10 mouse cellular contexts compared by ENCODE assay signal in the genomic region with DNA sequence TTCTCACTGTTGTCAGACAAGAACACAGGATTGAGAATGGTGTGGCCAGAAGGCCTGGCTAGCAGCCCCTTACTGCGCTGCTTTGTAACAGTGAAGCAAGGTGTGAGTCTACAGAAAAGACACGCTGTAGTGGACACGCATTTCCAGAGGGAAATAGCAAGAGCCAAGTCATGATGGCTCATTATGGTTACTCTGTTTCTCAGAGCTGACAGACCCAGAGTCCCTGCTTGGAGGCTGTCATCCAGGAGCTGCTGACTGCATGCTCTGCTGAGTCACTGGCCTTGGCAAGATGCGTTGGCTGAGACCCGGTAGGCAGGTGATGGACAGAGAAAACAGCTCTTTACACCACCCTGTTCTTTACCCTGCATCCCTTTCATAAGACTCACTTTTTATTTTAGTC. TPM values are rescaled to one million over a fixed set of nuclear protein-coding genes. Genes with fewer than 3 reads are reported as not detected.
DNase-seq lines count a peak whose midpoint lies in the region; ATAC-seq lines count a peak whose summit lies in the region.
"Had no signal": no experiment of that assay in that cellular context is flagged by ENCODE, and none has a peak within 500 bp of the region (broad histone marks: within the 10 kb centered on the region; RNA-seq: fewer than 3 reads in every experiment).

No protein-coding gene starts in this region.

- no peaks in the 10 kb centered on the region for H3K9me3 ChIP-seq in forebrain, embryonic 11.5 days (ENCODE audit: control insufficient read depth, low read length)

- no peaks in the 10 kb centered on the region for H3K4me1 ChIP-seq in forebrain, embryonic 11.5 days (replicated peaks; ENCODE audit: control insufficient read depth, insufficient read depth, low read length)

- H3K4me3 ChIP-seq in forebrain, embryonic 11.5 days (ENCODE audit: low read depth, low read length) = no peak overlapping the region

- intact Hi-C loops in heart, postnatal 36 days (cut with DNase I) = loop anchor here (2.0 kb wide), 1 partner anchor 39 kb away; no protein-coding TSS in a partner anchor

- no peaks in the 10 kb centered on the region for H3K27me3 ChIP-seq in forebrain, embryonic 11.5 days (ENCODE audit: control insufficient read depth, insufficient read depth, low read length)

- 91% methylated on average over 5 of the region's 5 CpGs for WGBS in forebrain, embryonic 11.5 days

- ATAC-seq in forebrain, embryonic 11.5 days (replicated peaks; ENCODE audit: low FRiP score) = no peak

- no peak overlapping the region for H3K27ac ChIP-seq in forebrain, embryonic 11.5 days (ENCODE audit: low read depth, low read length)
- H3K27ac ChIP-seq: stomach, postnatal 0 days had no signal

- no peak overlapping the region for H3K9ac ChIP-seq in forebrain, embryonic 11.5 days (ENCODE audit: low read length)

- peak; percentile 12 to 14 for DNase-seq in layer of hippocampus, adult 8-10 months (ENCODE audit: low spot score in 2 of 2)
- no peak for DNase-seq in layer of hippocampus, postnatal 14 days (ENCODE audit: low spot score in 2 of 2)
- DNase-seq in adipocyte (ENCODE audit: low spot score) = peak; percentile 17
- peak; percentile 87 for DNase-seq in cerebellum, adult 9-10 months
- peak; percentile 55 to 72 for DNase-seq in heart, postnatal 36 days
- no peak for DNase-seq in forebrain, embryonic 11.5 days (ENCODE audit: low spot score)
- DNase-seq in testis, postnatal 14 days (ENCODE audit: low spot score) = no peak
- DNase-seq in c-Kit-positive CD71-positive TER-119-positive erythroid progenitor cells, embryonic 14.5 days (ENCODE audit: low spot score) = no peak

- H3K4me2 ChIP-seq in forebrain, embryonic 11.5 days (ENCODE audit: low read depth, low read length, severe bottlenecking) = no peak overlapping the region

- H3K36me3 ChIP-seq in forebrain, embryonic 11.5 days (ENCODE audit: control insufficient read depth, insufficient read depth, low read length) = no peaks in the 10 kb centered on the region

RNA-seq across cellular contexts. Expression of gene 1110002E22Rik, which starts 35.5 kb away (rescaled TPM):
- 1 to 10 TPM; 1.2 to 2.3 (median 2.0) TPM for total RNA-seq in layer of hippocampus, adult 8-10 months (2022)
- 1 to 10 TPM; 1.4 TPM for total RNA-seq in layer of hippocampus, postnatal 14 days (2021)
- 10 to 100 TPM; 52.5 to 58.2 TPM for total RNA-seq in heart, postnatal 36 days (2021)
- 0.09 TPM in 1 of 2 replicates, not detected in the other for polyA plus RNA-seq in forebrain, embryonic 11.5 days (2014; fragmentation: Nextera tagmentation; extraction: Ambion mirVana)

RNA-seq across cellular contexts. Expression of gene Gm5105, which starts 37.8 kb away (rescaled TPM):
- total RNA-seq in layer of hippocampus, adult 8-10 months (2022) = under 1 TPM in 1 of 4 experiments, not detected in 3; 0.22 TPM
- total RNA-seq in layer of hippocampus, postnatal 14 days (2021) = under 1 TPM in 1 of 2 experiments, not detected in 1; 0.32 TPM
- total RNA-seq in heart, postnatal 36 days (2021) = under 1 TPM; 0.64 to 0.81 TPM
- not detected in 2 replicates for polyA plus RNA-seq in forebrain, embryonic 11.5 days (2014; fragmentation: Nextera tagmentation; extraction: Ambion mirVana)
- polyA plus RNA-seq: limb, embryonic 11.5 days; stomach, postnatal 0 days had no signal

RNA-seq across cellular contexts. Expression of gene Dapp1, which starts 48.0 kb away (rescaled TPM):
- total RNA-seq in layer of hippocampus, adult 8-10 months (2022) = 1 to 10 TPM; 5.3 to 8.4 (median 7.6) TPM
- 1 to 10 TPM; 3.6 to 5.3 TPM for total RNA-seq in layer of hippocampus, postnatal 14 days (2021)
- total RNA-seq in heart, postnatal 36 days (2021) = 1 to 10 TPM; 4.5 to 5.1 TPM
- 4.8 and 6.9 TPM in 2 replicates for polyA plus RNA-seq in forebrain, embryonic 11.5 days (2014; fragmentation: Nextera tagmentation; extraction: Ambion mirVana)

Comparison
In these comparisons a context has a peak if more than half of its experiments do, and no peak if none do; other contexts are left out.
1. DNase-seq: peak in layer of hippocampus, adult 8-10 months (2 of 2), adipocyte (single experiment), cerebellum, adult 9-10 months (single experiment) and heart, postnatal 36 days (2 of 2); none in layer of hippocampus, postnatal 14 days (0 of 2), forebrain, embryonic 11.5 days (single experiment), testis, postnatal 14 days (single experiment) and c-Kit-positive CD71-positive TER-119-positive erythroid progenitor cells, embryonic 14.5 days (single experiment).
2. RNA of gene 1110002E22Rik, which starts 35.5 kb away (total RNA-seq): 52.5 to 58.2 TPM in heart, postnatal 36 days; 1.2 to 2.3 TPM in layer of hippocampus, adult 8-10 months and 1.4 TPM in layer of hippocampus, postnatal 14 days; every median in the first group is over 10 times any median in the second.